Mouse (Mus musculus): ENCODE results near the gene 1700015F17Rik. TPM values are rescaled to one million over a fixed set of nuclear protein-coding genes. Genes with fewer than 3 reads are reported as not detected.

1700015F17Rik gene
- polyA plus RNA-seq, 1 experiment = not detected

DNA sequence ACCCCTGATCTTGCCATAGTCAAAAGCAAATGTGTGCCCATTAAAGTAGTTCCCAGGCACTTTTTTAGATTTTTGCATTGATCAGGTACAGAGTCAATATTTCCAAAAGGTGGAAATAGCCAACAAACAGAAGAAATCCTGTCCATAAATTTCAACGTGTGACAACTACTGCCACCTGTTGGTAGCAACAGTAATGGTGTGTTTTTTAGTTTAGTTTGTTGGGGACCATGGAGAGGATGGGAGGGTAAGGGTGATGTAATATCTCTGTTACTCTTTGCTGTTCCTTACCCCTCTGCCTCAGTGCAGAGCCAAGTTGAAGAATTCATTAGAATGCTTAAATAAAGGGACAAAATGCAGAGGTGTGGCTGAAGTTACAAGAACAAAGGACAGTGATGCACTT is 2.7 kb upstream of the 1700015F17Rik start:
- H3K27me3 ChIP-seq (ENCODE audit: control insufficient read depth, insufficient read depth, insufficient read length) = no peaks in the 10 kb centered on the region
- H3K4me3 ChIP-seq (ENCODE audit: insufficient read depth, poor library complexity, severe bottlenecking) = no peak overlapping the region
- H3K79me3 ChIP-seq (ENCODE audit: low read depth) = no peaks in the 10 kb centered on the region
- no peak overlapping the region for H3ac ChIP-seq (ENCODE audit: control insufficient read depth, insufficient read length, low read depth)
- TF ChIP-seq MAX (IDR thresholded peaks at IDR 0.05) (no peak), CEBPB (IDR thresholded peaks at IDR 0.05; ENCODE audit: low read depth) (no peak), MYOD1 (IDR thresholded peaks at IDR 0.05; ENCODE audit: control insufficient read depth, insufficient read length, low read depth) (no peak), MYOG (IDR thresholded peaks at IDR 0.05; ENCODE audit: control insufficient read depth, extremely low read depth, insufficient read length) (no peak), FOSL1 (IDR thresholded peaks at IDR 0.05; ENCODE audit: insufficient read depth, low read length, poor library complexity, severe bottlenecking) (no peak), CTCF (IDR thresholded peaks at IDR 0.05; ENCODE audit: control insufficient read depth, insufficient read depth, insufficient read length) (no peak), USF1 (IDR thresholded peaks at IDR 0.05; ENCODE audit: low read depth) (no peak)
- no peaks in the 10 kb centered on the region for H3K79me2 ChIP-seq (ENCODE audit: control insufficient read depth, insufficient read depth)
- H3K36me3 ChIP-seq (ENCODE audit: control insufficient read depth, insufficient read depth) = no peaks in the 10 kb centered on the region

DNA sequence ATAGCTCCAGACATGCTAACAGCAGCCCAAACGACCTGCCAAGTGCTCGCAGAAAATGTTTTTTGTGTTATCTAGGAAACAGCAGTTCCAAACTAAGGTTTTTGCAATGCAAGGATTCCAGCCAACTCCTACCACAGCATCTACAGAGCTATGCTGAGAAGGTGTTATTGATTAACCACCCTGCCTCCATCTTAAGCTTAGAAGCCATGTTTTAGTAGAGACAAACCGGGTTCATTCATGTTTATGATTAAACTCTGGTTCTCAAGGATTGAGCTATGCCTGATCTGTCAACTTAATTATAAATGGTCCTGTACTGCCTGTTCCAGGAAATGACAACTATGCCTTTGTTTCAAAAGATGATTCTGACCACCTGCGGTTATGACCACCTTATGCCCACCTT is 2.8 kb downstream of the 1700015F17Rik start:
- no peak for TF ChIP-seq FOSL1 (IDR thresholded peaks at IDR 0.05; ENCODE audit: insufficient read depth, low read length, poor library complexity, severe bottlenecking)
- TF ChIP-seq CEBPB (IDR thresholded peaks at IDR 0.05; ENCODE audit: low read depth) = no peak
- TF ChIP-seq CTCF (IDR thresholded peaks at IDR 0.05; ENCODE audit: control insufficient read depth, insufficient read depth, insufficient read length) = no peak
- no peak for TF ChIP-seq USF1 (IDR thresholded peaks at IDR 0.05; ENCODE audit: low read depth)
- no peak for TF ChIP-seq MYOG (IDR thresholded peaks at IDR 0.05; ENCODE audit: control insufficient read depth, extremely low read depth, insufficient read length)
- TF ChIP-seq MAX (IDR thresholded peaks at IDR 0.05) = no peak
- TF ChIP-seq MYOD1 (IDR thresholded peaks at IDR 0.05; ENCODE audit: control insufficient read depth, insufficient read length, low read depth) = no peak
- Histone ChIP-seq H3K36me3 (ENCODE audit: control insufficient read depth, insufficient read depth) (no peaks in the 10 kb centered on the region), H3ac (ENCODE audit: control insufficient read depth, insufficient read length, low read depth) (no peak overlapping the region), H3K27me3 (ENCODE audit: control insufficient read depth, insufficient read depth, insufficient read length) (no peaks in the 10 kb centered on the region), H3K4me3 (ENCODE audit: insufficient read depth, poor library complexity, severe bottlenecking) (no peak overlapping the region), H3K79me2 (ENCODE audit: control insufficient read depth, insufficient read depth) (no peaks in the 10 kb centered on the region), H3K79me3 (ENCODE audit: low read depth) (no peaks in the 10 kb centered on the region)

DNA sequence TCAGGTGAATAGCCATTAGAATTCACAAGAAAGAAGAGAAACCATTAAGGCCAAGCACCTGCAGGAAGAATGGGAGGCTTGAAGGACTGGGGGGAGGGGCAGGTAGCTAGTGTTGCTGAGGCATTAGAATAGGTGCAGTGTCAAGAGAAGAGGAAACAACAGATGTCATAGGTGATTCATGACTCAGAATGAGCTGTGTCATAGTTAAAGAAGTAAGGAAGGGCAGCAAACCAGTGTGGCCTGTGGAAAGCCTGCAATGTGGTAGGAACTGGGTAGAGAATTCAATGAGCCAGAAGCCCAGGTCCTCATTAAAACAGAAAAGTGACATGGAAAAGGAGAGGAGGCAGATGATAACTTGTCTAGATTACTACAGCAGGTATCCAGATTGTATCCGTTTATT is 13.7 kb downstream of the 1700015F17Rik start:
- H3K36me3 ChIP-seq (ENCODE audit: control insufficient read depth, insufficient read depth) = no peaks in the 10 kb centered on the region
- H3K4me3 ChIP-seq (ENCODE audit: insufficient read depth, poor library complexity, severe bottlenecking) = no peak overlapping the region
- H3K27me3 ChIP-seq (ENCODE audit: control insufficient read depth, insufficient read depth, insufficient read length) = no peaks in the 10 kb centered on the region
- no peak for TF ChIP-seq MAX (IDR thresholded peaks at IDR 0.05)
- no peaks in the 10 kb centered on the region for H3K79me3 ChIP-seq (ENCODE audit: low read depth)
- H3K79me2 ChIP-seq (ENCODE audit: control insufficient read depth, insufficient read depth) = no peaks in the 10 kb centered on the region
- H3ac ChIP-seq (ENCODE audit: control insufficient read depth, insufficient read length, low read depth) = no peak overlapping the region

DNA sequence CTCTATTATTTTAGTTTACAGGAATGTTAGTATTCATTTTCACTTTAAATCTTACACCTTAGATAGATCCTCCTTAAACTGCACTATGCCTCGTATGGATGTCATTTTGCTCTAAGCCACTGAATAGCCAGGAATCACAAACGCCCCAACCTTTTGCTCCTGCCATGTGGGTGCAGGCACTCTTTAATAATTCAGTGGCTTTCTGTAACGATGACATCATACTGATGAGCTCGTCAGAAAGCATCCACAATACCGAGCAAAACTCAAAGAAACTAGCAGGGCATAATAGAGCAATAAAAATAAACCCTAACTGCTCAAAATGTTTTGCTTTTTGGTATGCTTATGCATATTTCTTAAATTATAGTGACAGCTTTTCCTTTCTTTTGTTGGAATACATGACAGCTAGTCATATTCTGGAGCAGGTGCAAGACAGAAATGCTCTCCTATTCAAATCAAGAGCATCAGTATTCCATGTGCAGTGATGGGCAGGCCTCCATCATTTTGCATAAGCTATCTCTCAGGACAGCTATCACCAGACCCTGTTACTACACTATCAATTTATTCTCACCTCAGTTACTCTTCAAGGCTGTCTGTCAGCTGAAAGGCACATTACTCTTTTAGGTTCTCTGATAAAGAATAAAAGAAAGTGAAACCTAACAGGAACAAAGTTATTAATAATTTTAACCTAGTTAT is 47.1 kb downstream of the 1700015F17Rik start:
- H3K27me3 ChIP-seq (ENCODE audit: control insufficient read depth, insufficient read depth, insufficient read length) = no peaks in the 10 kb centered on the region
- H3K36me3 ChIP-seq (ENCODE audit: control insufficient read depth, insufficient read depth) = no peaks in the 10 kb centered on the region
- H3ac ChIP-seq (ENCODE audit: control insufficient read depth, insufficient read length, low read depth) = no peak overlapping the region
- no peaks in the 10 kb centered on the region for H3K79me2 ChIP-seq (ENCODE audit: control insufficient read depth, insufficient read depth)
- no peak for TF ChIP-seq FOSL1 (IDR thresholded peaks at IDR 0.05; ENCODE audit: insufficient read depth, low read length, poor library complexity, severe bottlenecking)
- TF ChIP-seq MYOD1 (IDR thresholded peaks at IDR 0.05; ENCODE audit: control insufficient read depth, insufficient read length, low read depth) = no peak
- no peak for TF ChIP-seq USF1 (IDR thresholded peaks at IDR 0.05; ENCODE audit: low read depth)
- no peak for TF ChIP-seq CEBPB (IDR thresholded peaks at IDR 0.05; ENCODE audit: low read depth)
- no peak for TF ChIP-seq MYOG (IDR thresholded peaks at IDR 0.05; ENCODE audit: control insufficient read depth, extremely low read depth, insufficient read length)
- no peak for TF ChIP-seq CTCF (IDR thresholded peaks at IDR 0.05; ENCODE audit: control insufficient read depth, insufficient read depth, insufficient read length)
- TF ChIP-seq MAX (IDR thresholded peaks at IDR 0.05) = no peak
- no peak overlapping the region for H3K4me3 ChIP-seq (ENCODE audit: insufficient read depth, poor library complexity, severe bottlenecking)
- H3K79me3 ChIP-seq (ENCODE audit: low read depth) = no peaks in the 10 kb centered on the region

DNA sequence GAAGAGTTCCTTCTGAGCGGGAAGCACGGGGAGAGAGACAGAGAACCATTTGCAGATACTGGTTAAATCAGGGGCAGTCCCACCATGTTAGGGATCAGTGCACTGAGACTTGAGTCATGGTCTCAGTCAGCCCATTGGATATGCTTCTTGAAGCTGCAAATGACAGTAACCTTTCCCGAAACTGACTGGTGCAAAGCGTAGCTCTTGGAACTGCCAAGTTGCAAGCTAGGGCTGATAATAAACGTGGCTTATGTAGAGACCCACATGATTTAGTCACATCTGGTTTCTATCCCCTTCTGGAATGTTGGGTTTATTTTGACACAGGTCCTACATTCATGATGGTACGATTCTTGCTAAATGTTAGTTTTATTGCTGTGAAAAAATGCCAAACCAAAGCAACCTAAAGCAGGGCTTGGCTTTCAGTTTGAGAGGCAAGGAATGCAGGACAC is 55.2 kb downstream of the 1700015F17Rik start:
- no peak overlapping the region for H3K4me3 ChIP-seq (ENCODE audit: insufficient read depth, poor library complexity, severe bottlenecking)
- H3K36me3 ChIP-seq (ENCODE audit: control insufficient read depth, insufficient read depth) = no peaks in the 10 kb centered on the region
- no peak overlapping the region for H3ac ChIP-seq (ENCODE audit: control insufficient read depth, insufficient read length, low read depth)
- no peaks in the 10 kb centered on the region for H3K27me3 ChIP-seq (ENCODE audit: control insufficient read depth, insufficient read depth, insufficient read length)
- H3K79me3 ChIP-seq (ENCODE audit: low read depth) = no peaks in the 10 kb centered on the region
- TF ChIP-seq FOSL1 (IDR thresholded peaks at IDR 0.05; ENCODE audit: insufficient read depth, low read length, poor library complexity, severe bottlenecking) (no peak), MYOD1 (IDR thresholded peaks at IDR 0.05; ENCODE audit: control insufficient read depth, insufficient read length, low read depth) (no peak), MAX (IDR thresholded peaks at IDR 0.05) (no peak), CEBPB (IDR thresholded peaks at IDR 0.05; ENCODE audit: low read depth) (no peak), MYOG (IDR thresholded peaks at IDR 0.05; ENCODE audit: control insufficient read depth, extremely low read depth, insufficient read length) (no peak), USF1 (IDR thresholded peaks at IDR 0.05; ENCODE audit: low read depth) (no peak), CTCF (IDR thresholded peaks at IDR 0.05; ENCODE audit: control insufficient read depth, insufficient read depth, insufficient read length) (no peak)
- no peaks in the 10 kb centered on the region for H3K79me2 ChIP-seq (ENCODE audit: control insufficient read depth, insufficient read depth)

DNA sequence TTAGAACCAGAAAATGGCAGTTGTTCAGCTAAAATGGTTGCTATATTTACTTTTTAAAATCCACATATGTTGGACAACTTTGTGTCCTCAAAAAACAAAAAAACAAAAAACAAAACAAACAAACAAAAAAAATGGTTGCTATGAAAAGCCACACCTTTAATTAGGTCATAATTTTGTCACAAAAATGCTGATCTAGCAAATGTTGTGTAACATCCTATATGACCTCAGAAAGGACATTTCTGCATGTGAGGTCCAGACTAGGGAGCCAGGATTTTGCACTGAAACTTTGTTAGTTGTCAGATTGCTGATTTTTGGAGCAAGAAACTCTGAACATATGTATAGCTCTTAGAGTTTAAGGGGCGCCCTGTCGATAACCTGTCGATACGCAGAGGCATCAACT is 55.9 kb downstream of the 1700015F17Rik start:
- H3K4me3 ChIP-seq (ENCODE audit: insufficient read depth, poor library complexity, severe bottlenecking) = no peak overlapping the region
- H3ac ChIP-seq (ENCODE audit: control insufficient read depth, insufficient read length, low read depth) = no peak overlapping the region
- no peaks in the 10 kb centered on the region for H3K27me3 ChIP-seq (ENCODE audit: control insufficient read depth, insufficient read depth, insufficient read length)
- H3K79me2 ChIP-seq (ENCODE audit: control insufficient read depth, insufficient read depth) = no peaks in the 10 kb centered on the region
- no peaks in the 10 kb centered on the region for H3K79me3 ChIP-seq (ENCODE audit: low read depth)
- TF ChIP-seq FOSL1 (IDR thresholded peaks at IDR 0.05; ENCODE audit: insufficient read depth, low read length, poor library complexity, severe bottlenecking) (no peak), CEBPB (IDR thresholded peaks at IDR 0.05; ENCODE audit: low read depth) (no peak), MAX (IDR thresholded peaks at IDR 0.05) (no peak), MYOD1 (IDR thresholded peaks at IDR 0.05; ENCODE audit: control insufficient read depth, insufficient read length, low read depth) (no peak), USF1 (IDR thresholded peaks at IDR 0.05; ENCODE audit: low read depth) (no peak), MYOG (IDR thresholded peaks at IDR 0.05; ENCODE audit: control insufficient read depth, extremely low read depth, insufficient read length) (no peak), CTCF (IDR thresholded peaks at IDR 0.05; ENCODE audit: control insufficient read depth, insufficient read depth, insufficient read length) (no peak)
- H3K36me3 ChIP-seq (ENCODE audit: control insufficient read depth, insufficient read depth) = no peaks in the 10 kb centered on the region
